Mouse (Mus musculus): ENCODE results near the gene Tardbp. TPM values are rescaled to one million over a fixed set of nuclear protein-coding genes. Genes with fewer than 3 reads are reported as not detected.

Tardbp gene
- total and polyA plus RNA-seq, 3 experiments, result 176 to 618 (median 341) TPM

GRCm38 (mm10) chr4:148604541-148605165 lies 22.2 kb downstream of the Tardbp start (continued):
- TF ChIP-seq USF2 (conservative IDR thresholded peaks at IDR 0.05; ENCODE audit: low read depth, low read length) (no peak), CHD1 (IDR thresholded peaks at IDR 0.05; ENCODE audit: low read depth, low read length) (no peak), GABPA (IDR thresholded peaks at IDR 0.05; ENCODE audit: insufficient replicate concordance, low read depth, low read length) (no peak), POLR2AphosphoS2 (IDR thresholded peaks at IDR 0.05; ENCODE audit: low read depth, low read length) (no peak), CTCF (conservative IDR thresholded peaks at IDR 0.05 in 1 of 2, IDR thresholded peaks at IDR 0.05 in 1 of 2; ENCODE audit: low read depth in 2 of 2, low read length in 2 of 2) (peak; percentile 64 to 73), MYC (IDR thresholded peaks at IDR 0.05; ENCODE audit: low read depth, low read length) (no peak), SMC3 (IDR thresholded peaks at IDR 0.05; ENCODE audit: low read depth, low read length) (peak; percentile 64), ZKSCAN1 (IDR thresholded peaks at IDR 0.05; ENCODE audit: borderline replicate concordance, low read depth, low read length) (no peak), USF1 (IDR thresholded peaks at IDR 0.05; ENCODE audit: low read depth, low read length) (no peak), MEF2A (IDR thresholded peaks at IDR 0.05; ENCODE audit: borderline replicate concordance, low read depth, low read length) (no peak), BHLHE40 (IDR thresholded peaks at IDR 0.05; ENCODE audit: low read depth, low read length) (no peak), SIN3A (IDR thresholded peaks at IDR 0.05; ENCODE audit: low read length) (no peak)

GRCm38 (mm10) chr4:148604141-148604540 lies 22.7 kb downstream of the Tardbp start:
- DNase-seq (ENCODE audit: extremely low read depth), result no peak
- dilution Hi-C loops (cut with MboI; ENCODE audit: extremely low pct_ligation_motif_present, extremely low pct_unique_long_range_greater_than_20kb, low sequenced_read_pairs) (no loop called here), in situ Hi-C loops (cut with MboI; ENCODE audit: low pct_ligation_motif_present, low pct_unique_long_range_greater_than_20kb, low sequenced_read_pairs) (loop anchor here (25.0 kb wide), 1 partner anchor 442 kb away; the partner anchor contains the start of genes Fbxo2, Fbxo44 and Fbxo6)
- TF ChIP-seq E2F4 (IDR thresholded peaks at IDR 0.05; ENCODE audit: insufficient replicate concordance, low read depth, low read length) (no peak), ETS1 (conservative IDR thresholded peaks at IDR 0.05; ENCODE audit: low read depth, low read length) (no peak), GABPA (IDR thresholded peaks at IDR 0.05; ENCODE audit: insufficient replicate concordance, low read depth, low read length) (no peak), HCFC1 (IDR thresholded peaks at IDR 0.05; ENCODE audit: low read depth, low read length) (no peak), ZNF384 (IDR thresholded peaks at IDR 0.05; ENCODE audit: low read depth, low read length) (no peak), JUND (conservative IDR thresholded peaks at IDR 0.05; ENCODE audit: low read depth, low read length) (no peak), EP300 (IDR thresholded peaks at IDR 0.05; ENCODE audit: low read length) (no peak), POLR2A (IDR thresholded peaks at IDR 0.05; ENCODE audit: low read depth, low read length) (no peak)
- Histone ChIP-seq H3K27ac (ENCODE audit: insufficient read depth, low read depth) (no peak overlapping the region), H3K36me3 (replicated peaks in 1 of 2; ENCODE audit: control insufficient read depth in 1 of 2, insufficient read depth in 1 of 2, low read length in 1 of 2) (peaks cover 10 to 29% of the 10 kb centered on the region in 2 experiments), H3K4me1 (ENCODE audit: control insufficient read depth in 1 of 2, insufficient read depth in 2 of 2) (peaks cover 4 to 27% of the 10 kb centered on the region in 2 experiments; a peak in 3 of 4 replicates), H3K79me2 (replicated peaks; ENCODE audit: control insufficient read depth, extremely low read depth, insufficient read depth, poor library complexity, severe bottlenecking) (no peaks in the 10 kb centered on the region), H3K4me2 (ENCODE audit: insufficient read depth, low read depth, poor library complexity, severe bottlenecking) (no peak overlapping the region), H3K9ac (ENCODE audit: insufficient read depth, low read depth) (no peak overlapping the region), H3K27me3 (replicated peaks) (no peaks in the 10 kb centered on the region), H3K9me3 (replicated peaks; ENCODE audit: low read length) (peaks cover 2% of the 10 kb centered on the region), H3K4me3 (replicated peaks in 1 of 3; ENCODE audit: low read depth in 2 of 3, low read length in 2 of 3, poor library complexity in 1 of 3) (no peak overlapping the region)
